Mouse (Mus musculus) layer of hippocampus, postnatal 36 days (tissue): Measurements from ENCODE around the gene Serpina3n. TPM values are rescaled to one million over a fixed set of nuclear protein-coding genes. Genes with fewer than 3 reads are reported as not detected.
"Not testable (repeated sequence)": the region's sequence is repeated elsewhere in the genome, so short reads cannot be mapped to it uniquely, and the experiment has no call there.

Source experiments
- DNase-seq, 2 experiments: peaks; one replicate each; pipeline ENCODE4 v3.0.0; 2022
- total RNA-seq, 2 experiments: library from RNA; stranded (reverse); gene quantifications; 2 replicates each; pipeline ENCODE4 v1.2.3; 2021

Gene Serpina3n
- total RNA-seq, 2 experiments from 2014 or later: 72.9 to 78.6 TPM

DNA sequence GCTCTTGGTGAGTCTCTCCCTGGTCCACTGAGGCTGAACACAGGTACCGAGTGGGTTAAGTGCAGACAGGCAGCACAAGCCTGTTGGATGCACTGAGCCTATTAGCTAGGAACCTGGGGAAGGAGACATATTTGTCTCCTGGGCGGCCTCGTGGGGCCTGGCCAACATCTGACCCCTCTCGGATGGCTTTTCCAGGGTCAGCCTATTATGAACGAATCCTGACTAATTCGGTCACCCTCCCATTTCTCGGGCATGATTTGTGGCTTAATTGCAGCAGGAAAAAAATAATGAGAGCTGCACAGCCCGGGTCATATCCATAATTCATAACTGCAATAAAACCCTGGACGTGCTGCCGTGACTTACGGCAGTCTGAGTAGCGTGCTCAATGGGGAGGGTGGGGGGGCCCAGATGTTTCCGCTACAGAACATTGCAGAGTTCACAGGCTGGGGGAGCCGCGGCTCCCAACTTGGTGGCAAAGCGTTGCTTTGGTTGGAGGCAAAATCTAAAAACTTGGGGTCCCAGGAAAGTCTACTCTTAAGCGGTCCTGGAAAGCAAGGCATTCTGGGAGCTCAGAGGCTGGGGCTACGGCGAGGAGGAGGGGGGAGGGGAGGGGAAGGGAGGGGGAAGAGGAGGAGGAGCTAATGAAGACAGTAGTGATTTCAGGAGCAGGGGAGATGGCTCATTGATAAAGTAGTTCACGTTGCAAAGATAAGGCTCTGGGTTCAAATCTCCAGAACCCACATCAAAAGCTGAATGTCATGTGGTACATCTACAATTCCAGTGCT lies 27.6 kb downstream of the Serpina3n start:
- no peak for DNase-seq

DNA sequence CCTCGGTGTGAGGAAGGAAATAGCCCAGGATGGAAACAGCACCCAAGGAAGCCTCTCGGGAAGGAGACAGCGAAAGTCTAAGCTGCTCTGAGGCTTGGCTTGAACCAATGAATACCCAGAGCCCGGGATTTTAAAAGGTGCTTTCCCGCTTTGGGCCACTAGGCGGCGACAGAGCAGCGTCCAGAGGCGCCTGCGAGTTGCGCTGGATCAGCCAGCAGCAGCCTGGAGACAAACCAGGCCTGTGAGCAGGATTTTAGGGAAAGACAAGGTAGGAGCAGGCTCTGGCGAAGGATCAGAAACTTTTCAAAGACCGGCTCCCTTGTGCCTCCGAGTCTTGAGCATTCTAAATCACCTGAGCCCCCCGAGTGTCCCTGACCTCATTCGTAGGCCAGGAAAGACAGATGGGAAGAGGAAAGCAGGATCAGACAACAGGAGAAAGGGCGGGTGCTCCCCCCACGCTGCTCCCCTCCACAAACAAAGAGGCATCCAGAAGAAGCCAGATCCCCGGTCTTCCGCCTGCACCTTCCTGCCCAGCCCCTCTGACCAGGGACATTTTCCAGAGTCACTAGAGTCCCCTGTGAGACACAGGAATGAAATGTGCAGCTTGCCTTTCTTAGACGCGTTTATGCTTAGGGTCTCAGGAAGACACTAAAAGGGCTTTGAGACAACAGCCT lies 33.7 kb downstream of the Serpina3n start:
- peak; percentile 85 to 89 for DNase-seq

DNA sequence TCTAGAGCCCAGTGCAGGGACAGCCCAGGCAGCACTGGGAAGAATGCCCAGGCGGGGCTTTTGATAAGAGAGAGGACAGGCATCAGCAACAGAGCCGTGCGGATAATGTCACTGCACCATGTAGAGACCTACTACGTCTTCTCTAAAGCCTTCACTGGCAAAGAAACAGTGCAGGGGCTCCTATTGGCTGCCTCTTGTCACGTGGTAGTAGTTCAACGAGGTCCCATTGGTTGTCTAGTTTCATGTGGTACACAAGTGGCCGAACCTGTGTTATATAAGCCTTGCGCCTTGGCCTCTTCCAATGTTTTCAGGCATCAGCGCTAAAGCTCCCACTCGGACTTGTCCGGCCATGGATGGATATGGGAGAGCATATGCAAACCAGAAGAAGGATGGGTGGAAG lies 37.2 kb downstream of the Serpina3n start:
- DNase-seq: no peak

- not testable (repeated sequence) for DNase-seq
Measured at GRCm38 (mm10) chr12:104447056-104447455, 40.5 kb downstream of the Serpina3n start.

DNA sequence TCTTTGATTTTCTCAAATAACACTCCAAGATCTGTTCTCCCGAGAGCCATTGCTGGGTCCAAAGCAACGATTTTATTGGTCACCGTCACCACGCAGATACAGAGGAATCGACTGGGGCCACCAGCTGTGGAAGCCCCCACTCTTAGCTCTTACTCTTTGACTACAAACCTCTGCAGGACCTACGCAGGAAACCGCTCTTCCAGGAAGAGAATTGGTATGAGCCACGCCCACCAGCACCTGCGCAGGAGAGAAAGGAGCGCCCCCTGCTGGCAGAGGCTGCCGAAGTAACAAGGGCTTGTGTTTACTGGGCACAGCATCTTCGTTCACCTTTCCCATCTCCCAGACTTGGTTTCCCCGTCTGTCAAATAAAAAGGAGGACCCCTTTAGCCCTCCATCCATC lies 41.6 kb downstream of the Serpina3n start:
- DNase-seq: no peak

DNA sequence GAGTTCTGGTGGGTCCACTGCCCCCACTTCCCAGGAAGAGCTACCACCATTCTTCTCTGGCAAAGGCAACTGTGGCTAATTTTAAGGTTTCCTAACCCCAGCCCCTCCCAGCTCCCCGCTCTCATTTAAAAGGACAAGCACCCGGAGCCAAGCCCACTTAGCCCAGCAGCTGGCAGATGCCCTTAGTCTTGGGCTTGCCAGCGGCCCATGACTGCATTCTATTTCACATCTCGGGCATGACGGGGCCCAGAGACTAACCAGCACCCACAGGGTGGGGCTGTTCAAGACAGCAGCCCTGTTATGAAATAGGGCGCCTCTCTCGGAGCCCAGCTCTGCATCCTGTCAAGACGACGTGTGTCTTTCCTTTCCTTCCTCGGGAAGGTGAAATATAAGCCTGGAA lies 43.7 kb downstream of the Serpina3n start:
- no peak for DNase-seq

DNA sequence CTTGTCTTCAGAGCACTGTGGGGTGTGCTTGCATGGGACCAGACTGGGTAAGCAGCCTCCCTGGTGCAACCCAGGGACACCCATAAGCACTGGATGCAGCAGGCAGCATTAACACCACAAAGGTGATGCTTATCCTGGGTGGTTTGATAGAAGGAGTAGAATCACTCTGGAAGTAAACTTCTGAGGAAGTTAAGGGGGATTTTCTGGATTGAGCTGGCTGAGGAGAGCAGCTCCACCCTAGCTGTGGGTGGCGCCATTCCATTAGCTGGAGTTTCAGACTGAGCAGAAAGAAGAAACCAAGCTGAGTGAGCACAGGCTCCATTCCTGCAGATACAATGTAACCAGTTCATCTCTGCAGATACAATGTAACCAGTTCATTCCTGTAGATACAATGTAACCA lies 46.5 kb downstream of the Serpina3n start:
- DNase-seq: no peak

GRCm38 (mm10) chr12:104459377-104459776 lies 52.8 kb downstream of the Serpina3n start:
- DNase-seq: no peak

DNA sequence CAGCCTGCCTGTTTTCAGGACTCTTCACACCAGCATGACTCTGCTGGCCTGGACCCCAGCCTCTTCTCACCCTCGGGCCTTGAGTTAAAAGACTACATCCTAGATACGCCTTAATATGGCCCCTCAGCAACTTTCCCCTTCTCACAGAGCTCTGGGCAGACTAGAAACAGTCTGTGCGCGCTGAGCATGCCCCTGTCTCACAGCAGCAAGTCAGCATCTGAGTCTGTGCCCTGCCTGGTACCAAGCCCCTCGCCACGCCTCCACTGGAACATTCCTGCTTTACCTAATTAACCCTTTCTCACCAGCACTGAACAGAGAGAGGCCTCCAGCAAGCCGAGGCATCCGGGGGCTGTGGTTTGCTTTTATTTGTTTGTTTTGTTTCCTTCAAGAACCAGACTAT lies 54.8 kb downstream of the Serpina3n start:
- no peak for DNase-seq

Other genes with a start within 250 kb of the Serpina3n start
- under 1 TPM in 1 of 2 experiments, not detected in 1; 0.78 TPM for gene Serpina3f, start 192.2 kb upstream of the Serpina3n start, total RNA-seq
- 1 to 10 TPM; 1.6 to 3.4 TPM for gene Serpina3g, start 170.5 kb upstream of the Serpina3n start, total RNA-seq
- gene Serpina3i, start 143.6 kb upstream of the Serpina3n start, total RNA-seq: 1 to 10 TPM in 1 of 2 experiments, not detected in 1; 1.2 TPM
- gene Serpina3j, start 92.2 kb upstream of the Serpina3n start, total RNA-seq: not detected
- not detected for gene Serpina3k, start 68.2 kb upstream of the Serpina3n start, total RNA-seq
- gene Serpina3m, start 68.2 kb upstream of the Serpina3n start, total RNA-seq: under 1 TPM; 0.30 to 0.47 TPM
- not detected for gene Gsc, start 66.6 kb downstream of the Serpina3n start, total RNA-seq